Mouse (Mus musculus) retina, postnatal 1 day (tissue): Measurements from ENCODE around the gene Fndc9.

Source experiments
- DNase-seq: peaks from one replicate; pipeline ENCODE4 v3.0.0-alpha.2; 2012

The Fndc9 gene

GRCm38 (mm10) chr11:46235334-46235733 lies at the start of gene Fndc9:
Gene Fndc9, plus strand, starts transcription at chr11:46235531.
- peak; percentile 43 for DNase-seq

GRCm38 (mm10) chr11:46188283-46188682 lies 47.0 kb upstream of the Fndc9 start:
- no peak for DNase-seq

- no peak for DNase-seq
Observed at GRCm38 (mm10) chr11:46194175-46194574, 41.2 kb upstream of the Fndc9 start.

DNA sequence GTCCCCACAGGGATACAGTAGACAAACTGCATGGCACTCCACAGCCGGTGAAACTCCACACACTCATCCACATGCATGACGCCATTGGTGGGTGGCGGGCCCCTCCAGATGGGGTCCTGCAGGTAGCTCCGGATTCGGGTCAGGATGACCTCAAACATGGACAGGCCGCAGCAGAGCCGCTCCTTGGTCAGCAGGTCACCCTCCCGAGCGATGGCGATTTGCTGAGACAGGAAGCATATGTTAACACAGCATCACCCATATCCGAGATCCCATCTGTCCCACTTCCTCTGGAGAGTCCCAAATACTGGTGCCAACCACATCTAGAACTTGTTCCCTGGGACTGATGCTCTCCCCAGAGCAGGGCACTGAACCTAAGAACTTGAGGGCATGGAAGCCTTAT lies 34.7 kb upstream of the Fndc9 start:
- DNase-seq = no peak

- no peak for DNase-seq
Observed at GRCm38 (mm10) chr11:46201636-46202546, 33.4 kb upstream of the Fndc9 start.

- no peak for DNase-seq
Observed at GRCm38 (mm10) chr11:46202547-46202887, 32.8 kb upstream of the Fndc9 start.

DNA sequence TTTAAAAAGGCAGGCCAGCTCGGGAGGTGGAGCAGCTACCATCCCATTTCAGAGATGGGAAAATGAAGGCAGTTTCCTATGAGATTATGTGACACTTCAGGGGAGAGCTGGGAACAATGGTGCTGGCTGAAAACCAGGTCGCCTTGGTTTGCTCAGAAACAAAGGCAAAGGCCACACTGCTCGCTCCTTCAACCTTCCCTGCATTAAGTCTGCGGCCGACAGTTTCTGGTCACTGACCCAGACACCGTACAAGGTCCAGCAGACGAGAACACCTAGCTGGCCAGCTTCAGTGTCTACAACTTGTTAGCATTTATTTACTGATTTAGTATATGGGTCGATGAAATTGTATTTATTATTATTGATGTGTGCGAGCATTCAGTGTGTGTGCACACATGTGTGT lies 30.5 kb upstream of the Fndc9 start:
- no peak for DNase-seq

GRCm38 (mm10) chr11:46205639-46206409 lies 29.5 kb upstream of the Fndc9 start:
- no peak for DNase-seq

DNA sequence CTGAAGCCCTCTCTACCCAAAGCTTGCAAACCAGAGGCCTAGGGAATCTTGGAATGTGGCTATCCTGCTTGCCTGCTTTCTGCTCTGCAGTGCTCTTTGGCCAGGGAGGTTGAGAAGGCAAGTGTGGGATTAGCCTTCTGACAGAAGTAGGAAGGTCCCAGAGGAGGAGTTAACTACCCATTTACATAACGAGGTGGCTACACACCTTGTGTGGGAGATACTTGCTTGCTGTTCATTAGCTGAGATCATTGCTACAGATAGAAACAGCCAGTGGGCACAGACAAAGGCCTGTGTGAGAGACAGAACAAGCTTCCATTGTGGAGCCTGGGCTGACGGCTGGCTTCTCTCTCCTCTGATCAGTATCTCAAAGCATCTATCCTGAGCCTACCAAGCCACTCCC lies 25.4 kb upstream of the Fndc9 start:
- peak; percentile 30 for DNase-seq

GRCm38 (mm10) chr11:46211858-46212257 lies 23.5 kb upstream of the Fndc9 start:
- no peak for DNase-seq

DNA sequence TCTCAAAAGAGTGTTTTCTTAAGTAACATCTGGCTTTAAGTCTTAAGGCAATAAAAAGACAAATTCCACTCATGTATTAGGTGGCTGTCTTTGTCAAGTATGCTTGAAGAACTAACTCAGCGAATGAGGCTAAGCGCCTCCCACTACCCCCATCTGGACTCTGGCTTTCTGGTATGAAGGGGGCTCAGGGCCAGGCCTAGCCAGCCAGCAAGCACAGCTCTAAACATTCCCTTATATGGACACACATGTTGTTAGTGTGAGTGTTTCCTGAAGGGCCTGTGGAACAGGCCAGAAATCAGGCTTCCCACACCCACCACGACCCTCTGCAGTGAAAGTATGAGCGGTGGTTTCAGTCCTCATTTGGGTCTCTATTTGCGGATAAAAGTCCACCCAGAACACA lies 21.5 kb upstream of the Fndc9 start:
- DNase-seq = no peak

GRCm38 (mm10) chr11:46214368-46215230 lies 20.7 kb upstream of the Fndc9 start:
- DNase-seq = no peak

GRCm38 (mm10) chr11:46215354-46215753 lies 20.0 kb upstream of the Fndc9 start:
- peak; percentile 93 for DNase-seq

GRCm38 (mm10) chr11:46216669-46217068 lies 18.7 kb upstream of the Fndc9 start:
- peak; percentile 60 for DNase-seq

- no peak for DNase-seq
Observed at GRCm38 (mm10) chr11:46217686-46218085, 17.6 kb upstream of the Fndc9 start.

DNA sequence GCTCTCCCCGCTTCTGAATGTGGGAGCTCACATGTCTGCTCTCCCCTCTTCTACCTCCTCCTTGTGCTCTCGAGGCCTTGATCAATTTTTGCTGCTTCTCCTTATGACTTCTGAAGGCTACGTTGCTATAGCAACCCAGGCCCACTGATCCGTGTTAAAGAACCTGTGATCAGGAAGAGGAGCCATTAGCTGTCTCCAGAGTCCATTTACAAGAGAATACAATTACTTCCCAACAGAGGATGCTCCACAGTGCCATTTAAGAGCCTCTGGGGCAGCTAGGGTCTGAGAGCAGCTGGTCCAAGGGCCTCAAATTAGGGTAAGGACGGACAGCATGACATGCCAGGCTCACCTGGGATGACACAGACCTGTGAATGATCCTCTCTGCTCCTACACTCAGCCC lies 16.7 kb upstream of the Fndc9 start:
- peak; percentile 68 for DNase-seq

GRCm38 (mm10) chr11:46219380-46219779 lies 16.0 kb upstream of the Fndc9 start:
- no peak for DNase-seq

GRCm38 (mm10) chr11:46220211-46220610 lies 15.1 kb upstream of the Fndc9 start:
- peak; percentile 17 for DNase-seq

GRCm38 (mm10) chr11:46223575-46223974 lies 11.8 kb upstream of the Fndc9 start:
- no peak for DNase-seq

- DNase-seq = no peak
Observed at GRCm38 (mm10) chr11:46225345-46225744, 10.0 kb upstream of the Fndc9 start.

DNA sequence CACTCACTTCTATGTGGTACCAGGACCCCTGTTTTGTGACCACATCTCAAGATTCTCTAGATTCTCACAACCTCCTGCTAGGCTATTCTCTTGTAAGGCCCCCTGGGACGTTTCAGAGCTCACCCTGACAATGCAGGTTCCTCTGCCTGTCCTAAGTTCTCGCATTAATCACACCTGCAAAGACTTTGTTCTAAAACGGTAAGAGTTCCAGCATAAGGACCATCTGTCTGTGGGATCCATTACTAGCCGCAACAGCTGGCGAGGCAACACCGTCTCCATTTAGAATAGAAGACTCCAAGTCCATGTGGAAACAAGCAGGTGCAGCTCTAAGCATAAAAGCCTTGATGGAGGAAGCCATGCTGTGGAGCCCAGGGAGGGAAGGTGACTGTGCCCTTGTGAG lies 5.1 kb upstream of the Fndc9 start:
- DNase-seq = no peak

GRCm38 (mm10) chr11:46232803-46233202 lies 2.5 kb upstream of the Fndc9 start:
- no peak for DNase-seq

GRCm38 (mm10) chr11:46233966-46234365 lies 1.4 kb upstream of the Fndc9 start:
- DNase-seq = no peak
